Mouse (Mus musculus): ENCODE measurements around the gene Sertad1. TPM values are rescaled to one million over a fixed set of nuclear protein-coding genes. Genes with fewer than 3 reads are reported as not detected.

Sertad1 gene
- polyA plus RNA-seq, 1 experiment from 2014 or later = 24.3 TPM

DNA sequence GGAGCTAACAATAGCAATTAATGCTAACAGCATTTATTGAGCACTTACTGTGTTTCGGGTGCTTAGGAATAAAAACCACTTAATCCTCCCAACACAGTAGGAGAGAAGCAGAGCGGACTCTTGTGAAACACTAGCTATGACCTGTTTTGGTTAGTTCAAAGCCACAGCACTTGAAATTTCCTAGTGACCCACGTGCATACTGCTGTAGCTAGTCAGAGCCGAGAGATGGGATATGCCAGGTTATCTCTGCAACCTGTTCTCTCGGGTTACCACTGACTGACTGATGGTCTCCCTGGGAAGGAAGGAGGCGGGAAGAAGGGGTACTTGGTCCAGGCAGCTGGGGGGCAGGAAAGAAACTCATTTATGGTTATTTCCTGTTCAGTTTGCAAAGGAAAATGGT lies 26.2 kb upstream of the Sertad1 start:
- Histone ChIP-seq H3K4me1 (ENCODE audit: control insufficient read depth, insufficient read depth, low read length) (no peaks in the 10 kb centered on the region), H3K4me2 (ENCODE audit: low read depth, low read length) (no peak overlapping the region), H3K9me3 (replicated peaks; ENCODE audit: control insufficient read depth, low read length) (no peaks in the 10 kb centered on the region), H3K9ac (replicated peaks; ENCODE audit: low read length) (no peak overlapping the region), H3K27me3 (ENCODE audit: control insufficient read depth, insufficient read depth, low read length) (no peaks in the 10 kb centered on the region), H3K36me3 (replicated peaks; ENCODE audit: control insufficient read depth, insufficient read depth, low read depth, low read length) (no peaks in the 10 kb centered on the region), H3K4me3 (ENCODE audit: low read depth, low read length) (no peak overlapping the region), H3K27ac (replicated peaks; ENCODE audit: low read depth, low read length) (no peak overlapping the region)
- no peak for ATAC-seq (replicated peaks; ENCODE audit: insufficient number of reproducible peaks, low FRiP score, low TSS enrichment, low read depth)
- DNase-seq (ENCODE audit: low spot score) = no peak
- WGBS = 85% methylated on average over 6 of the region's 6 CpGs

DNA sequence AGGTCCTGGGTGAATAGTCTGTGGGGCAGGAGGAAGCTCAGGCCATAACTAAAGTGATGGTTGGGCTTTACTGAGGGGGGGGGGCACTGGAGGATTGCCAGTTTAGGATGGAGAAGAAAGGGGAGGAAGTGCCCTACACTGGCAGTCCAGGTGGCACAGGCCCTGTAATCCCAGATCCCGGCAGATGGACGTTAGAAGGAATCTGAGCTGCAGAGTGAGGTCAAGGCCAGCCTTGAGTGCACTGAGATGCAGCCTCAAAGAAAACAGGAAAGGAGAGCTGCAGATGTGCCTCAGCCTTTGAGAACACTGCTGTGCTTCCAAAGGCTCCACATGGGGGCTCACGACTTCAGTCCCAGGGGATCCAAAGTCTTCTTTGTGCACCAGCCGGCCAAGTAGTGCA lies 19.1 kb upstream of the Sertad1 start:
- Histone ChIP-seq H3K9ac (replicated peaks; ENCODE audit: low read length) (no peak overlapping the region), H3K4me1 (ENCODE audit: control insufficient read depth, insufficient read depth, low read length) (no peaks in the 10 kb centered on the region), H3K4me2 (ENCODE audit: low read depth, low read length) (no peak overlapping the region), H3K27me3 (ENCODE audit: control insufficient read depth, insufficient read depth, low read length) (no peaks in the 10 kb centered on the region), H3K36me3 (replicated peaks; ENCODE audit: control insufficient read depth, insufficient read depth, low read depth, low read length) (no peaks in the 10 kb centered on the region), H3K27ac (replicated peaks; ENCODE audit: low read depth, low read length) (no peak overlapping the region), H3K9me3 (replicated peaks; ENCODE audit: control insufficient read depth, low read length) (no peaks in the 10 kb centered on the region), H3K4me3 (ENCODE audit: low read depth, low read length) (no peak overlapping the region)
- no peak for DNase-seq (ENCODE audit: low spot score)
- WGBS = 28% methylated on average over 4 of the region's 4 CpGs
- no peak for ATAC-seq (replicated peaks; ENCODE audit: insufficient number of reproducible peaks, low FRiP score, low TSS enrichment, low read depth)

DNA sequence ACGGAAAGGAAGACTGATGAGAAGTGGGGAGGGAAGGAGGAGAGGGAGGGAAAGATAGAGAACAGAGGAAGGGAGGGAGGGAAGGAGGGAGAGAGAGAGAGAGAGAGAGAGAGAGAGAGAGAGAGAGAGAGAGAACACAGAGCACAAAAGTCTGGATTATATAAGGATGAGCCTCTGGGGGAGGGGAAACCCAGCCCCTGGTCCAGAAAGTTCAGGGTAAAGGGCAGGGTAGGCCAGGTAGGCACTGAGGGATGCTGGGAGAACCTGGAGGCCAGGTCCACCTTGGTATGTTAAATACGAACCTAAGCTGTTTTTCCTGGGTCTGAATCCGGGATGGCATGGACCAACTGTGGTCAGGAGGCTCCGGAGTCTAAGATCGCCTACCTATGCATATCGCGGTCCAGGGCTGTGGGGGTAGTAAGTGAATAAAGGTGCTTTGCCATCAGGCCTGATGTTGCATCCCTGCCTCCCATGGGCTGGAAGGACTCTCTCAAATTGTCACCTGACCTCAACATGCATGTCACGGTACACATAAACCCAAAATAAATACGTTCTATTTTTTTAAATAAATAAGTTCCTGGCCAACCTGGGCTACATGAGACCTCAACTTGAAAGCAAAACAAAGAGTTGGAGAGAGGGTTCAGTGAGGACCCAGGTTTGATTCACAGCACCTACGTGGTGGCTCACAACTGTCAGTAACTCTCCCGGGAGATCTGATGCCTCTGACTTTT lies 15.2 kb upstream of the Sertad1 start:
- Histone ChIP-seq H3K4me3 (ENCODE audit: low read depth, low read length) (no peak overlapping the region), H3K9ac (replicated peaks; ENCODE audit: low read length) (no peak overlapping the region)

DNA sequence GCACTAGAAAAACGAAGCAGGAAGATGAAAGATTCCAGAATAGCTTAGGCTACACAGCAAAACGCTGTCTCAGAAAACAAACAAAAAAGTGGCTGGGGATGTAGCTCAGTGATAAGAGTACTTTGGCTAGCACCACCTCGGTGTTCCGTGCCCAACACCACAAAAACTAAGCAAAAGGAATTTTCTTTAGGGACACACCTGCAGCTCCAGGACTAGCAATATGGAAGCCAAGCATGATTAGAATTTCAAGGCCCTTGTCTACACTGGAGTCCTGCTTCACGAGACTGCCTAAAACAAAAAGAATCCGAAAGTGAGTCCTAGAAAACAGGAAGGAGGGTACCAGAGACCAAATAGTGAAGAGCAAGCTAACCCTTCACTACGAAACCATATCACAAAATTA lies 14.1 kb upstream of the Sertad1 start:
- WGBS = 42% methylated on average over 7 of the region's 7 CpGs
- no peaks in the 10 kb centered on the region for H3K9me3 ChIP-seq (replicated peaks; ENCODE audit: control insufficient read depth, low read length)
- ATAC-seq (replicated peaks; ENCODE audit: insufficient number of reproducible peaks, low FRiP score, low TSS enrichment, low read depth) (no peak), DNase-seq (ENCODE audit: low spot score) (no peak)
- no peak overlapping the region for H3K27ac ChIP-seq (replicated peaks; ENCODE audit: low read depth, low read length)
- H3K27me3 ChIP-seq (ENCODE audit: control insufficient read depth, insufficient read depth, low read length) = no peaks in the 10 kb centered on the region
- no peak overlapping the region for H3K9ac ChIP-seq (replicated peaks; ENCODE audit: low read length)
- H3K4me2 ChIP-seq (ENCODE audit: low read depth, low read length) = no peak overlapping the region
- no peaks in the 10 kb centered on the region for H3K4me1 ChIP-seq (ENCODE audit: control insufficient read depth, insufficient read depth, low read length)
- H3K4me3 ChIP-seq (ENCODE audit: low read depth, low read length) = peak overlapping the region; percentile 64
- no peaks in the 10 kb centered on the region; the same call in 1 of the 2 replicates for H3K36me3 ChIP-seq (replicated peaks; ENCODE audit: control insufficient read depth, insufficient read depth, low read depth, low read length)

More for the DNA sequence above, 15.2 kb upstream of the Sertad1 start:
- WGBS = 90% methylated on average over 11 of the region's 11 CpGs
- no peak overlapping the region for H3K27ac ChIP-seq (replicated peaks; ENCODE audit: low read depth, low read length)
- H3K4me1 ChIP-seq (ENCODE audit: control insufficient read depth, insufficient read depth, low read length) = no peaks in the 10 kb centered on the region
- H3K4me2 ChIP-seq (ENCODE audit: low read depth, low read length) = no peak overlapping the region
- H3K27me3 ChIP-seq (ENCODE audit: control insufficient read depth, insufficient read depth, low read length) = no peaks in the 10 kb centered on the region
- no peaks in the 10 kb centered on the region for H3K9me3 ChIP-seq (replicated peaks; ENCODE audit: control insufficient read depth, low read length)
- DNase-seq (ENCODE audit: low spot score) (no peak), ATAC-seq (replicated peaks; ENCODE audit: insufficient number of reproducible peaks, low FRiP score, low TSS enrichment, low read depth) (no peak)
- H3K36me3 ChIP-seq (replicated peaks; ENCODE audit: control insufficient read depth, insufficient read depth, low read depth, low read length) = no peaks in the 10 kb centered on the region; the same call in 1 of the 2 replicates

DNA sequence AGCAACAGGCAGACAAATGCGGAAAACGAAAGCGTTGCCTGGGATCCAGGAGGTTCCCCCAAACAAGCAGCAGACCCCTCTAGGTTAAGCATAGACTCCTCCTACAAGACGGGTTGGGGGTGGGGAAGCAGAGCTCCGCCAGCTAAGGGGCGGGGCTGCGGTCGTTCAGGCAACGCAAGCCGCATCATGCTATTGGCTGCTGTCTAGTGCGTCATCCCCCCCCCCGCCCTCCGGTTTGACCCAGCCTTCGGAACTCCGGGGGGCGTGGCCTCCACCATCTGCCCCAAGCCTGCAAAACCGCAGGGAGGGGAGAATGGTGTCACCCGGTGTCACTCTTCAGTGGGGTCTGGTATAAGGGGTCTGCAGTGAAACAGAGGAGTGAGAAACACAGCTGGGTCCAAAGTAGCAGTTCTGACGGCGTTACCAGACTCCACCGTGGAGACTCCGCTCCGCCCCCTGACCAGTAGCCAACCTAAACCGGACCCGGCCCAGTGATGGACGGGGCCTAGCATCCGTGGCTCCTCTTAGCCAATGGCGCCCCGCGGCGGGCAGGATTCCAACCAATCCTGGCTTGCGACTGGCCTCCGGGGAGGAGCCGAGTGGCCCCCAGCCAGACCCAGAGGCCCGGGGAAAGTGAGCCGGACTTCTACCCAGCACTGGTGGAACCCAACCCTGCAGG lies 13.4 kb upstream of the Sertad1 start, which contains the start of gene Sertad3:
Gene Sertad3, plus strand, starts transcription at position 613 of the 679 bp plus-strand sequence.
- Histone ChIP-seq H3K9ac (replicated peaks; ENCODE audit: low read length) (peak within 1 kb of the TSS; percentile 64), H3K4me2 (ENCODE audit: low read depth, low read length) (peak within 1 kb of the TSS; percentile 57), H3K9me3 (replicated peaks; ENCODE audit: control insufficient read depth, low read length) (no peaks in the 10 kb centered on the region), H3K4me3 (ENCODE audit: low read depth, low read length) (peak within 1 kb of the TSS; percentile 64), H3K36me3 (replicated peaks; ENCODE audit: control insufficient read depth, insufficient read depth, low read depth, low read length) (no peaks in the 10 kb centered on the region; the same call in 1 of the 2 replicates), H3K4me1 (ENCODE audit: control insufficient read depth, insufficient read depth, low read length) (no peaks in the 10 kb centered on the region), H3K27me3 (ENCODE audit: control insufficient read depth, insufficient read depth, low read length) (no peaks in the 10 kb centered on the region), H3K27ac (replicated peaks; ENCODE audit: low read depth, low read length) (peak within 1 kb of the TSS; percentile 68)
- under 1% methylated on average over 36 of the region's 36 CpGs for WGBS
- peak; percentile 92 for ATAC-seq (replicated peaks; ENCODE audit: insufficient number of reproducible peaks, low FRiP score, low TSS enrichment, low read depth)
- DNase-seq (ENCODE audit: low spot score) = peak; percentile 99

DNA sequence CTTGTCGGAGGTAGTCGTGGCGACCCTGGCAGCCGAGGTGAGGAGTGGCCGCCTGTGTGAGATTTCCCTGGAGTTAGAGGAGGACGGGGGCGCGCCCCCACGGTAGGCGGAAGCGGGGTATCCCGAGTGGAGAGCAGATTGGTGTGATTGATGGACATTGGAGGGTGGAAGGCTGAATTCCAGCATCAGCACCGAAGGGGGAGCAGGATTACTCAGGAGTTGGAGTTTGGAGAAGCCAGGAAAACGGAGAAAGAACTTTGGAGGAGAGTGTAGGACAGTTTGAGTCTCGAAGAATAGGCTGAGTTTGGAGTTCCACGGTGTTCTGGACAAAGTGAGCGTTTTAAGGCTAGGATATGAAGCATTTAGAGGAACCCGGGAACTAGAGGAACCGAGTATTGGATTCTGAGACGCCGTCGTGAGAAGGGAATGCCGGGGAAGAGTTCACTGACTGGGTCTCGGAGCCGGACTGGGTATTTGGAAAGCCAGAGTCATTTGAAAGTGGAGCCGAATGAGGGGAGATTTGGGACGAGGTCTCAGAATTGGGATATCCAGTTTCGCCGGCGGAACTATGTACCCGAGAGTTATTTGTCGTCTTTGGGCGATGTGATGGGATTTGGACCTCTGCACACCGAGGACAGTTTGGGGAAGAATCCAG lies 12.7 kb upstream of the Sertad1 start:
- DNase-seq (ENCODE audit: low spot score) (no peak), ATAC-seq (replicated peaks; ENCODE audit: insufficient number of reproducible peaks, low FRiP score, low TSS enrichment, low read depth) (no peak; the same call in 1 of the 2 replicates)
- no peaks in the 10 kb centered on the region; the same call in 1 of the 2 replicates for H3K36me3 ChIP-seq (replicated peaks; ENCODE audit: control insufficient read depth, insufficient read depth, low read depth, low read length)
- H3K9ac ChIP-seq (replicated peaks; ENCODE audit: low read length) = peak overlapping the region; percentile 64
- no peaks in the 10 kb centered on the region for H3K4me1 ChIP-seq (ENCODE audit: control insufficient read depth, insufficient read depth, low read length)
- H3K4me3 ChIP-seq (ENCODE audit: low read depth, low read length) = peak overlapping the region; percentile 64
- H3K4me2 ChIP-seq (ENCODE audit: low read depth, low read length) = peak overlapping the region; percentile 57
- peak overlapping the region; percentile 68 for H3K27ac ChIP-seq (replicated peaks; ENCODE audit: low read depth, low read length)
- no peaks in the 10 kb centered on the region for H3K27me3 ChIP-seq (ENCODE audit: control insufficient read depth, insufficient read depth, low read length)
- H3K9me3 ChIP-seq (replicated peaks; ENCODE audit: control insufficient read depth, low read length) = no peaks in the 10 kb centered on the region
- 0% methylated on average over 34 of the region's 34 CpGs for WGBS

DNA sequence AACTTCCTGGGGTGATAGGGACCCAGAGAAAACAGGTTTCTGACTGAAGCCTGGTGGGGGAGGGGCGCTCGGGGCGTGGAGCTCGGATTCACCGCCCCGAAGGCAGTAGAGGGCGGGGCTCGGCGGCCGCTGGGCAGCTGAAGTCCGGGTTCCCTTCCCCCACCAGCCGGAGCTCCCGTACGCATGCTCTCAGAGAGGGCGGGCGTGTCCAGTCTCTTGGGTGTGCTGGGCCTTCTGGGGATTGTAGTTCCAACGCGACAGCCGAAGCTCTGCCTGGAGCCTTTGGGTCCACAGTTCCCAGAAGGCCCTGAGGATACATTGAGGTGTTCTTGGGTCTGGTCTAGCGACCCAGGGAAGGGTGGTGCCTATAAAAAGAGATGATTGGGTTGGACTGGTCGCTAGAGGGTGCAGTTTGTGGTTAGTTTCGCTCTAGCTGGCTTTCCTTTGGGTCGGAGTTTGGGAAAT lies 12.2 kb upstream of the Sertad1 start:
- 0% methylated on average over 23 of the region's 23 CpGs for WGBS
- Histone ChIP-seq H3K4me2 (ENCODE audit: low read depth, low read length) (peak overlapping the region; percentile 57), H3K27ac (replicated peaks; ENCODE audit: low read depth, low read length) (peak overlapping the region; percentile 68), H3K36me3 (replicated peaks; ENCODE audit: control insufficient read depth, insufficient read depth, low read depth, low read length) (no peaks in the 10 kb centered on the region; the same call in 1 of the 2 replicates), H3K9ac (replicated peaks; ENCODE audit: low read length) (peak overlapping the region; percentile 64), H3K4me1 (ENCODE audit: control insufficient read depth, insufficient read depth, low read length) (no peaks in the 10 kb centered on the region), H3K27me3 (ENCODE audit: control insufficient read depth, insufficient read depth, low read length) (no peaks in the 10 kb centered on the region), H3K9me3 (replicated peaks; ENCODE audit: control insufficient read depth, low read length) (no peaks in the 10 kb centered on the region), H3K4me3 (ENCODE audit: low read depth, low read length) (peak overlapping the region; percentile 64)
- ATAC-seq (replicated peaks; ENCODE audit: insufficient number of reproducible peaks, low FRiP score, low TSS enrichment, low read depth) = peak; percentile 89
- peak; percentile 99 for DNase-seq (ENCODE audit: low spot score)
